Mouse (Mus musculus): ENCODE measurements around the gene Dyx1c1. TPM values are rescaled to one million over a fixed set of nuclear protein-coding genes. Genes with fewer than 3 reads are reported as not detected.

Dyx1c1 gene
- polyA plus RNA-seq, 1 experiment from 2014 or later: 0.57 TPM

DNA sequence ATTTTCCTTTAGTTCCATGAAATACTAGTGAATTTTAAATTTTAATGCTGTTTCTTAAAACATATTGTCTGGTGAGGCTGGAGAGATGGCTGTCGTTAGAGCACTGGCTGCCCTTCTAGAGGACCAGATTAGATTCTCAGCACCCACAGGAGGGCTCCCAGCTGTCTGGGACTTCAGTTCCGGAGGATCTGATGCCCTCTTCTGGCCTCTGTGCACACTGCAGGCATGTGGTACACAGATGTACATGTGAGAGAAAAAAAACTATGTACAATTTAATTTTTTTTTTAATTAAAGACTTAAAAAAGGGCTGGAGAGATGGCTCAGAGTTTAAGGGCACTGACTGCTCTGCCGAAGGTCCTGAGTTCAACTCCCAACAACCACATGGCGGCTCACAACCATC lies 23.3 kb upstream of the Dyx1c1 start:
- WGBS: 82% methylated on average over 4 of the region's 4 CpGs
- ATAC-seq: no peak

DNA sequence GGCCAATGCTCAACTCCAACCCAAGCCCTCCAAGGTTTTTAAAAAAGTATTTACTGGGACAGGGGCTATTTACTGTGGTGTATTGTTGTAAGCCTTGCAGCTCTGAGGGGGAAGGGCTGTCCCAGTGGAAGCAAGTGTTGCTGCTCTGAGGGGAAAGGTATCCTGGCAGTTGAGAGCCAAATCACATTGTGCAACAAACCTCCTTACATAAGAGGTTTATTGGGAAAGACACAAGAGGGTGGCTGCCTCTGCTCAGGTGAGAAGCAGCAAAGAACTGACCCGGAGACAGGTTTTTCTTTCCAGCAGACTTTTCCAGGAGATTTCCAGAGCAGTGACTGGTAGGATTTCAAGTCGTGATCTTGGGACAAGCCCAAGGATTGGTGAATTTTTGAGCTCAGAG lies 22.3 kb upstream of the Dyx1c1 start:
- H3K4me1 ChIP-seq (ENCODE audit: control insufficient read depth, insufficient read depth, low read length): no peaks in the 10 kb centered on the region
- H3K27me3 ChIP-seq (replicated peaks; ENCODE audit: control insufficient read depth, insufficient read depth, low read length): no peaks in the 10 kb centered on the region
- H3K9me3 ChIP-seq (ENCODE audit: control insufficient read depth, low read length): no peaks in the 10 kb centered on the region
- WGBS: 69% methylated on average over 2 of the region's 2 CpGs
- ATAC-seq: no peak
- H3K36me3 ChIP-seq (ENCODE audit: control insufficient read depth, insufficient read depth, low read length): no peaks in the 10 kb centered on the region
- no peak overlapping the region for H3K27ac ChIP-seq (ENCODE audit: low read length)
- no peak overlapping the region for H3K4me3 ChIP-seq (ENCODE audit: low read length)
- H3K4me2 ChIP-seq (ENCODE audit: low read depth, low read length): no peak overlapping the region
- no peak overlapping the region for H3K9ac ChIP-seq (ENCODE audit: low read depth, low read length)

More for the DNA sequence above, 23.3 kb upstream of the Dyx1c1 start:
- no peak overlapping the region for H3K4me2 ChIP-seq (ENCODE audit: low read depth, low read length)
- H3K9ac ChIP-seq (ENCODE audit: low read depth, low read length): no peak overlapping the region
- no peaks in the 10 kb centered on the region for H3K9me3 ChIP-seq (ENCODE audit: control insufficient read depth, low read length)
- H3K36me3 ChIP-seq (ENCODE audit: control insufficient read depth, insufficient read depth, low read length): no peaks in the 10 kb centered on the region
- H3K4me1 ChIP-seq (ENCODE audit: control insufficient read depth, insufficient read depth, low read length): no peaks in the 10 kb centered on the region
- no peak overlapping the region for H3K4me3 ChIP-seq (ENCODE audit: low read length)
- no peak overlapping the region for H3K27ac ChIP-seq (ENCODE audit: low read length)
- no peaks in the 10 kb centered on the region for H3K27me3 ChIP-seq (replicated peaks; ENCODE audit: control insufficient read depth, insufficient read depth, low read length)

DNA sequence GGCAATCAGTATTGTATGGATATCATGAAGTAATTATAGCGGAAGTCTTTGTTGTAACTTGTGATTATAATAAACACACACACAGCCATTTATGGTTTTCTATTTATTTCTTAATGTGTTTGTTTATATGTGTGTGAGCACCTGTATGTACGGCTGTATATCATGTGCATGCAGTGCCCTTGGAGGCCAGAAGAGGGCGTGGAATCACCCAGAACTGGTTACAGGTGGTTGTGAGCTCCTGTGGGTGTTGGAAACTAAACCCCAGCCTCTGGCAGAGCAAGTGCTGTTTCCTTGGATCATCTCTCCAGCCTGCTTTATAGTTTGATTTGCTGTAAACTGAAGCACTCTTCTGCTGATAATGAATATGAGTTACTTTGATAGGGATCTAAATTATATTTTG lies 15.2 kb upstream of the Dyx1c1 start:
- peaks cover 10% of the 10 kb centered on the region; the same call in 1 of the 2 replicates for H3K36me3 ChIP-seq (ENCODE audit: control insufficient read depth, insufficient read depth, low read length)
- peaks cover 5% of the 10 kb centered on the region; the same call in 1 of the 2 replicates for H3K9me3 ChIP-seq (ENCODE audit: control insufficient read depth, low read length)
- H3K27me3 ChIP-seq (replicated peaks; ENCODE audit: control insufficient read depth, insufficient read depth, low read length): no peaks in the 10 kb centered on the region
- ATAC-seq: no peak
- no peaks in the 10 kb centered on the region for H3K4me1 ChIP-seq (ENCODE audit: control insufficient read depth, insufficient read depth, low read length)
- H3K4me3 ChIP-seq (ENCODE audit: low read length): no peak overlapping the region
- no peak overlapping the region for H3K4me2 ChIP-seq (ENCODE audit: low read depth, low read length)
- WGBS: 58% methylated on average over 3 of the region's 3 CpGs
- H3K9ac ChIP-seq (ENCODE audit: low read depth, low read length): no peak overlapping the region
- H3K27ac ChIP-seq (ENCODE audit: low read length): no peak overlapping the region

DNA sequence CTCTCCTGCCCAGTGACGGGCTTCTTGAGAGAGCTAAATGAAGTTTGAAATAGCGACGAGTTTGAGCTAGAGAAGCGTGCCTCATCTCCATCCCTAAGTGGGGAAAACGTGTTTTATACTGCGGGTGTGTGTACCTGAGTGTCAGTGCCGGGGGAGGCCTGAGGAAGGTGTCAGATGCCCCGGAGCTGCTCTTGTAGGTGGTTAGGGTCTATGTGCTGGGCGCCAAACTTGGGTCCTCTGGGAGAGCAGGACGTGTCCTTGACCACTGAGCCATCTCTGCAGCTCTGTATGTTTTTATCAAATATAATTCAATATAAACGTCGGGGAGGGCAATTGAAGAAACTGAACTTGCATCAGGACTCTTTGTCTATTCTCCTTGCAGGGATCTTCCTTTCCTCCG lies 14.3 kb upstream of the Dyx1c1 start:
- no peaks in the 10 kb centered on the region for H3K27me3 ChIP-seq (replicated peaks; ENCODE audit: control insufficient read depth, insufficient read depth, low read length)
- peaks cover 10% of the 10 kb centered on the region; the same call in 1 of the 2 replicates for H3K36me3 ChIP-seq (ENCODE audit: control insufficient read depth, insufficient read depth, low read length)
- H3K27ac ChIP-seq (ENCODE audit: low read length): no peak overlapping the region
- H3K9me3 ChIP-seq (ENCODE audit: control insufficient read depth, low read length): peaks cover 5% of the 10 kb centered on the region; the same call in 1 of the 2 replicates
- 89% methylated on average over 13 of the region's 13 CpGs for WGBS
- no peak for ATAC-seq
- no peak overlapping the region for H3K4me3 ChIP-seq (ENCODE audit: low read length)
- no peak overlapping the region for H3K9ac ChIP-seq (ENCODE audit: low read depth, low read length)
- no peak overlapping the region for H3K4me2 ChIP-seq (ENCODE audit: low read depth, low read length)
- no peaks in the 10 kb centered on the region for H3K4me1 ChIP-seq (ENCODE audit: control insufficient read depth, insufficient read depth, low read length)

DNA sequence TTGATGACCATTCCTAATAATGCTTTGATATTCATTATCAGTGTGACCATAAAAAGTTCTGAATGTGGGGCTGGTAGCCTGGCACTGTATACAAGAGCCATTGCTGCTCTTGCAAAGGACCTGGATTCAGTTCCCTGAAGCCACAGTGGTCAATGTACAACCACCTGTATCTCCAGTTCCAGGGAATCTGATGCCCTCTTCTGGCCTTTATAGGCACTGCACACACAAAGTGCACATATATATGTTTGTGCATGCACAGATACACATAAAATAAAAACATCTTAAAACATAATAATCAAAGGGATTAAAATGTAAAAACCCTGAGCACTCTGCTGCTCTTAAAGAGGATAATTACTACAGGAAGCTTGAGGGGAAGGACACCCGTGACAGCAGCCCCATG lies 11.6 kb upstream of the Dyx1c1 start:
- H3K4me2 ChIP-seq (ENCODE audit: low read depth, low read length): no peak overlapping the region
- whole genome bisulfite sequencing: 91% methylated on average over 1 of the region's 1 CpGs
- H3K4me1 ChIP-seq (ENCODE audit: control insufficient read depth, insufficient read depth, low read length): no peaks in the 10 kb centered on the region
- no peak overlapping the region for H3K27ac ChIP-seq (ENCODE audit: low read length)
- no peak overlapping the region for H3K4me3 ChIP-seq (ENCODE audit: low read length)
- peaks cover 10% of the 10 kb centered on the region; the same call in 1 of the 2 replicates for H3K36me3 ChIP-seq (ENCODE audit: control insufficient read depth, insufficient read depth, low read length)
- peaks cover 5% of the 10 kb centered on the region; the same call in 1 of the 2 replicates for H3K9me3 ChIP-seq (ENCODE audit: control insufficient read depth, low read length)
- no peak overlapping the region for H3K9ac ChIP-seq (ENCODE audit: low read depth, low read length)
- ATAC-seq: no peak
- H3K27me3 ChIP-seq (replicated peaks; ENCODE audit: control insufficient read depth, insufficient read depth, low read length): no peaks in the 10 kb centered on the region

DNA sequence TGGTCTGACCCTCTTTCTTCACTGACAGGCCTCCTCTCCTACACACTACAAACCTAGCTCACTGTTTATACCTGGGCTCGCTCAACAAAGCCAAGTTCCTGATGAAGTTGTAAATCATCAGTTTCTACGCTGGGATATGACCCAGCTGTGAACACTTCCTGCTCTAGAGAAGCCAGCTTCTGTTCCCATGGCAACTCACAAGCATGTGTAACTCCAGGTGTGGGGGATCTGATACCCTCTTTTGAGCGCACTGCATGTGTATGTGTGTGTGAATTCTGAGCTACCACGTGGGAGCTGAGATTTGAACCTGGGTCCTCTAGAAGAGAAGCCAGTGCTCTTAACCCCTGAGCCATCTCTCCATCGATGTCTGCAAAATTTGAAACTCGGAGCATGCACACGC lies 9.0 kb upstream of the Dyx1c1 start:
- Histone ChIP-seq H3K9ac (ENCODE audit: low read depth, low read length) (no peak overlapping the region), H3K4me2 (ENCODE audit: low read depth, low read length) (no peak overlapping the region), H3K36me3 (ENCODE audit: control insufficient read depth, insufficient read depth, low read length) (peaks cover 10% of the 10 kb centered on the region; the same call in 1 of the 2 replicates), H3K4me1 (ENCODE audit: control insufficient read depth, insufficient read depth, low read length) (no peaks in the 10 kb centered on the region), H3K27me3 (replicated peaks; ENCODE audit: control insufficient read depth, insufficient read depth, low read length) (no peaks in the 10 kb centered on the region), H3K27ac (ENCODE audit: low read length) (no peak overlapping the region), H3K4me3 (ENCODE audit: low read length) (no peak overlapping the region), H3K9me3 (ENCODE audit: control insufficient read depth, low read length) (peaks cover 5% of the 10 kb centered on the region; the same call in 1 of the 2 replicates)
- WGBS: 58% methylated on average over 7 of the region's 7 CpGs
- no peak for ATAC-seq

DNA sequence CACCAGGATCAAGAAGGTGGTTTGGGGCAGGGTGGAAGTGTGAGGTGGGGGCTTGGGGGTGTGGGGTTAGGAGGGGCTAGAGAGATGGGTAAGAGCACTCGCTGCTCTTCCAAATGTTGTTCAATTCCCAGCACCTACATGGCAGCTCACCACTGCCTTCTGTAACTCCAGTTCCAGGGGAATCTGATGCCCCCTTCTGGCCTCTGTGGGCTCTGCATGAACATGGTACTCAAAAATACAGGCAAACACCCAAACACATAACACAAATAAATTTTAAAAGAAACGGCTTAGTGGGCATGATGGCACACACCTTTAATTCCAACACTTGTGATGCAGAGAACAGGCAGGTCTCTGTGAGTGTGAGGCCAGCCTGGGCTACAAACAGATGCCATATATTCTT lies 3.8 kb upstream of the Dyx1c1 start:
- Histone ChIP-seq H3K4me1 (ENCODE audit: control insufficient read depth, insufficient read depth, low read length) (peaks cover 4% of the 10 kb centered on the region; the same call in 1 of the 2 replicates), H3K27me3 (replicated peaks; ENCODE audit: control insufficient read depth, insufficient read depth, low read length) (no peaks in the 10 kb centered on the region), H3K36me3 (ENCODE audit: control insufficient read depth, insufficient read depth, low read length) (no peaks in the 10 kb centered on the region), H3K9ac (ENCODE audit: low read depth, low read length) (no peak overlapping the region), H3K4me3 (ENCODE audit: low read length) (no peak overlapping the region), H3K9me3 (ENCODE audit: control insufficient read depth, low read length) (no peaks in the 10 kb centered on the region), H3K27ac (ENCODE audit: low read length) (no peak overlapping the region), H3K4me2 (ENCODE audit: low read depth, low read length) (no peak overlapping the region)
- no peak for ATAC-seq
- 59% methylated on average over 2 of the region's 2 CpGs for WGBS

DNA sequence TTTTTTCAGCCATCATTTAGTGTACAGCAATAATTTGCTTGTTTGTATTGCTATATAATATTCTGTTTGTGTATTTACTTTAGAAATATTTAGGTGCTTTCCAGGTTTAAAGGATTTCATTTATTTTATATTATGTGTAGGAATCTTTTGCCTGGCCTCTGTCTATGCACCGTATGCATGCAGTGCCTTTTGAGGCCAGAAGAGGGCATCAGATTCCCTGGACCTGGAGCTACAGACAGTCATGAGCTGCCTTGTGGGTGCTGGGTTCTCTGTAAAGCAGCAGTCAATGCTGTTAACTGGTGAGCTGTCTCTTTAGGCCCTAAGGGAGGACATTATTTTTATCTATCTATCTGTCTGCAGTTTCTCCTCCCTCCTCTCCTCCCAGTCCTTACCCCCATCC lies 3.0 kb upstream of the Dyx1c1 start:
- Histone ChIP-seq H3K4me2 (ENCODE audit: low read depth, low read length) (no peak overlapping the region), H3K27me3 (replicated peaks; ENCODE audit: control insufficient read depth, insufficient read depth, low read length) (no peaks in the 10 kb centered on the region), H3K4me3 (ENCODE audit: low read length) (no peak overlapping the region), H3K9ac (ENCODE audit: low read depth, low read length) (no peak overlapping the region), H3K9me3 (ENCODE audit: control insufficient read depth, low read length) (no peaks in the 10 kb centered on the region), H3K27ac (ENCODE audit: low read length) (no peak overlapping the region), H3K36me3 (ENCODE audit: control insufficient read depth, insufficient read depth, low read length) (no peaks in the 10 kb centered on the region), H3K4me1 (ENCODE audit: control insufficient read depth, insufficient read depth, low read length) (peaks cover 4% of the 10 kb centered on the region; the same call in 1 of the 2 replicates)
- WGBS: 22% methylated on average over 1 of the region's 1 CpGs
- ATAC-seq: no peak

DNA sequence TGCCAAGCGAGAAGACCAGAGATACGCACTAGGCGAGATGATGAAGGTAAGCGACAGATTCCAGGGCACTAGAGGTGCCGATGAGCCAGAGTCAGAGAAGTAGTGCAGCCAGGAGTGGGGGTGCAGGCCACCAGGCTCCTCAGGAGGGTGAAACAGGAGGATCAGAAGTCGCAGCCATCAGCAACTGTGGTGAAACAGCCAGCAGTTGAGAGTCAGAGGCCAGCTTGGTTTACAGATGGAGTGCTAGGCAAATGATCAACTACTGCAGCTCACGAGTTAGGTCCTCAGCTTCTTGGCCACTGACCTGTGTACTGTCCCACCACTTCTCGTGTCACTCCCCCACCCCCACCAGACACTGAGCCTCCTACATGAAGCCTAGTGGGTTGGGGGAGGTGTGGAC lies 2.8 kb downstream of the Dyx1c1 start:
- WGBS: 61% methylated on average over 8 of the region's 8 CpGs
- H3K4me3 ChIP-seq (ENCODE audit: low read length): no peak overlapping the region
- ATAC-seq: no peak
- no peaks in the 10 kb centered on the region for H3K9me3 ChIP-seq (ENCODE audit: control insufficient read depth, low read length)
- H3K36me3 ChIP-seq (ENCODE audit: control insufficient read depth, insufficient read depth, low read length): no peaks in the 10 kb centered on the region
- no peak overlapping the region for H3K9ac ChIP-seq (ENCODE audit: low read depth, low read length)
- peaks cover 4% of the 10 kb centered on the region; the same call in 1 of the 2 replicates for H3K4me1 ChIP-seq (ENCODE audit: control insufficient read depth, insufficient read depth, low read length)
- no peak overlapping the region for H3K4me2 ChIP-seq (ENCODE audit: low read depth, low read length)
- H3K27ac ChIP-seq (ENCODE audit: low read length): no peak overlapping the region
- H3K27me3 ChIP-seq (replicated peaks; ENCODE audit: control insufficient read depth, insufficient read depth, low read length): no peaks in the 10 kb centered on the region

DNA sequence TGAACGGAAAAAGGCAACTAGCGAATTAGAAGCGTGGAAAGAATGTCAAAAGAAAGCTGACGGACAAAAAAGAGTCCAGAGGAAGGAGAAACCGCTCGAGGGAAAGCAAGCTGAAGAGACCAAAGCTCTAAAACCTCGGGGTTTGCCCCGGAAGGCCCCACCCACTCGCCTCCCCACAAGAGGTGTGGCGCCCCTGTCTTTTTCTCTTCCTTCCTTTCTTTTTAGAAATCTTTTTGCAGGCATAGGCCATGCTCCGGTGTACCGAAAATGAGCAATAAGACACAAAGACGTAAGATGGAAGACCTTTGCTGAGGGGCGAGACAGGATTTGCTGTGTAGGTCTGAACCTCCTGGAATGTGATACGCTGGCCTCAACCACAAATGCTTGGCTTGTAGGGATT lies 3.4 kb downstream of the Dyx1c1 start:
- 79% methylated on average over 15 of the region's 15 CpGs for WGBS
- H3K9me3 ChIP-seq (ENCODE audit: control insufficient read depth, low read length): no peaks in the 10 kb centered on the region
- peaks cover 4% of the 10 kb centered on the region; the same call in 1 of the 2 replicates for H3K4me1 ChIP-seq (ENCODE audit: control insufficient read depth, insufficient read depth, low read length)
- H3K9ac ChIP-seq (ENCODE audit: low read depth, low read length): no peak overlapping the region
- H3K4me2 ChIP-seq (ENCODE audit: low read depth, low read length): no peak overlapping the region
- no peaks in the 10 kb centered on the region for H3K27me3 ChIP-seq (replicated peaks; ENCODE audit: control insufficient read depth, insufficient read depth, low read length)
- H3K27ac ChIP-seq (ENCODE audit: low read length): no peak overlapping the region
- ATAC-seq: no peak
- H3K36me3 ChIP-seq (ENCODE audit: control insufficient read depth, insufficient read depth, low read length): no peaks in the 10 kb centered on the region
- no peak overlapping the region for H3K4me3 ChIP-seq (ENCODE audit: low read length)

Data from intestine, embryonic 16.5 days (tissue).